Mouse (Mus musculus): ENCODE data around the gene Taf5.
A peak's percentile ranks its signal among the peaks of the same experiment; 100 is the strongest.

Taf5 gene

GRCm38 (mm10) chr19:47067096-47067882 is at the start of gene Taf5:
Gene Taf5 (plus strand): TSS chr19:47067746.
- peak; percentile 99 for DNase-seq (ENCODE audit: low read depth, low spot score)

- DNase-seq (ENCODE audit: low read depth, low spot score): no peak
Observed at GRCm38 (mm10) chr19:47017831-47018230, 49.7 kb upstream of the Taf5 start.

GRCm38 (mm10) chr19:47018330-47018729 is 49.2 kb upstream of the Taf5 start:
- DNase-seq (ENCODE audit: low read depth, low spot score): no peak

GRCm38 (mm10) chr19:47019326-47019725 is 48.2 kb upstream of the Taf5 start:
- no peak for DNase-seq (ENCODE audit: low read depth, low spot score)

GRCm38 (mm10) chr19:47022709-47023108 is 44.8 kb upstream of the Taf5 start:
- DNase-seq (ENCODE audit: low read depth, low spot score): no peak

GRCm38 (mm10) chr19:47023546-47023945 is 44.0 kb upstream of the Taf5 start:
- DNase-seq (ENCODE audit: low read depth, low spot score): no peak

GRCm38 (mm10) chr19:47024954-47025353 is 42.6 kb upstream of the Taf5 start:
- DNase-seq (ENCODE audit: low read depth, low spot score): peak; percentile 34

- DNase-seq (ENCODE audit: low read depth, low spot score): no peak
Observed at GRCm38 (mm10) chr19:47026513-47026912, 41.0 kb upstream of the Taf5 start.

GRCm38 (mm10) chr19:47029796-47030195 is 37.8 kb upstream of the Taf5 start:
- DNase-seq (ENCODE audit: low read depth, low spot score): no peak

- no peak for DNase-seq (ENCODE audit: low read depth, low spot score)
Observed at GRCm38 (mm10) chr19:47031770-47032169, 35.8 kb upstream of the Taf5 start.

GRCm38 (mm10) chr19:47034916-47035315 is 32.6 kb upstream of the Taf5 start:
- no peak for DNase-seq (ENCODE audit: low read depth, low spot score)

GRCm38 (mm10) chr19:47036596-47036995 is 30.9 kb upstream of the Taf5 start:
- no peak for DNase-seq (ENCODE audit: low read depth, low spot score)

GRCm38 (mm10) chr19:47040720-47041473 is 26.6 kb upstream of the Taf5 start:
- peak; percentile 65 for DNase-seq (ENCODE audit: low read depth, low spot score)

- peak; percentile 63 for DNase-seq (ENCODE audit: low read depth, low spot score)
Observed at GRCm38 (mm10) chr19:47043608-47044007, 23.9 kb upstream of the Taf5 start.

GRCm38 (mm10) chr19:47046343-47046742 is 21.2 kb upstream of the Taf5 start:
- peak; percentile 57 for DNase-seq (ENCODE audit: low read depth, low spot score)

GRCm38 (mm10) chr19:47047236-47047833 is 20.2 kb upstream of the Taf5 start:
- DNase-seq (ENCODE audit: low read depth, low spot score): no peak

- DNase-seq (ENCODE audit: low read depth, low spot score): no peak
Observed at GRCm38 (mm10) chr19:47049061-47049460, 18.5 kb upstream of the Taf5 start.

GRCm38 (mm10) chr19:47049840-47050239 is 17.7 kb upstream of the Taf5 start:
- no peak for DNase-seq (ENCODE audit: low read depth, low spot score)

- DNase-seq (ENCODE audit: low read depth, low spot score): peak; percentile 84
Observed at GRCm38 (mm10) chr19:47050271-47051032, 17.1 kb upstream of the Taf5 start, which contains the start of gene Pcgf6. Gene Pcgf6 (minus strand): TSS chr19:47050906.

GRCm38 (mm10) chr19:47052927-47053326 is 14.6 kb upstream of the Taf5 start:
- DNase-seq (ENCODE audit: low read depth, low spot score): no peak

GRCm38 (mm10) chr19:47053471-47053870 is 14.1 kb upstream of the Taf5 start:
- no peak for DNase-seq (ENCODE audit: low read depth, low spot score)

- DNase-seq (ENCODE audit: low read depth, low spot score): no peak
Observed at GRCm38 (mm10) chr19:47057684-47058083, 9.9 kb upstream of the Taf5 start.

Measured in 3T3-L1 (cell line).